Mouse (Mus musculus) frontal cortex, postnatal 36 days (tissue): Measurements from ENCODE around the gene Hist1h4a.
"Not testable (repeated sequence)": the region's sequence is repeated elsewhere in the genome, so short reads cannot be mapped to it uniquely, and the experiment has no call there.

Experiments used
- DNase-seq, 2 experiments: peaks; one replicate each; pipeline ENCODE4 v3.0.0; 2022; ENCODE audit warnings: low spot score in 2 of 2

Hist1h4a gene

GRCm38 (mm10) chr13:23760972-23761864 is at the start of gene Hist1h4a:
Gene Hist1h4a, minus strand, starts transcription at chr13:23761230.
- DNase-seq: peak; percentile 99

DNA sequence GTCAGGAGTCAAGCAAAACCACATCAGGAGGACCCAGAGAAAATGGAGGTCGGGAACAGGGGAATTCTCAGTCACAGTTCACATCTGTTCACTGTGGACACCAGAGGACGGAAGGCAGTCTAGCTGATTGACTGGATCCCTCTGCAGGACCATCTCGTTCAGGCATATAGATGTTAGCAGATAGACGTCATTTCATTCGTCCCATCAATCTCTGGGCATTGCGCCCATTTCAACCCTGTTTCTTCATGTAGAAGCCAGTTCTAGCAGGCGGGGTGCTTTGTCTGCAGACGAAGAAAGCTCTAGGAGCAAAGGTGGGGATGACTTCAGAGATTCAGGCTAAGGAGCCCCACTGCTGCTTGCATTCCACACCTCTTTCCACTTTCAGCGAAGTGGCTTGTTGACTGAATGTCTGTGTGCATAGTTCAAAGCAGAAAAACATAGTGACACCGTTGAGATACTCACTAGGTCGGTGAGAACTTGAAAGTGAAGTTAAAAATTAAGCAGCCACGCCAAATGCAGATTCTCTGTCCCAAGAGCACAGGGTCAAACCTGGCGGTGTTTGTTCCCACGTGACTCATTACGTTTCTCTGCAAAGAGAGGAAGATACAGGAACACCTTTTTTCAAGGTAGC is 45.5 kb upstream of the Hist1h4a start, which contains the start of gene Slc17a2:
Gene Slc17a2 (plus strand): TSS at position 572 of the 631 bp plus-strand sequence.
- DNase-seq: no peak

DNA sequence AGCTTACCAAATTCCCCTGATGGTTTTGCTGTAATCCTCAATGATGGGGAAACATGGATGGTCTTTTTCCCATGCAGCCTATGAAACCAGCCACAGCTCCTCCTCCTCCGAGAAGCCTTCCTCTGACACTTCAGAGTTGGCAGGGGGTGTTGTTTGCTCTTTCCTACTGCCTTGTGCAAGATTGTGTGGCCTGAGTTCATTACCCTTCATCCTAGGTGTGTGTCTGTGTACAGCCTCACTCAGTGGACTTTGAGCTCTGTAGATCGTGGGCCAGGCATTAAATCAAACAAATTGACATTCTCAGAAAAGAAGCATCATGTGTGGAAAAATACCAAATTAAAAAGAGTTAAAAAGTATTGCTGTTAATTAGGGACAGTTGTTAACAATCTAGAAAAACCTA is 43.5 kb upstream of the Hist1h4a start:
- DNase-seq: no peak

GRCm38 (mm10) chr13:23799405-23799804 is 38.4 kb upstream of the Hist1h4a start:
- no peak for DNase-seq

- DNase-seq: peak; percentile 20 to 60
Measured at GRCm38 (mm10) chr13:23792520-23792919, 31.5 kb upstream of the Hist1h4a start.

DNA sequence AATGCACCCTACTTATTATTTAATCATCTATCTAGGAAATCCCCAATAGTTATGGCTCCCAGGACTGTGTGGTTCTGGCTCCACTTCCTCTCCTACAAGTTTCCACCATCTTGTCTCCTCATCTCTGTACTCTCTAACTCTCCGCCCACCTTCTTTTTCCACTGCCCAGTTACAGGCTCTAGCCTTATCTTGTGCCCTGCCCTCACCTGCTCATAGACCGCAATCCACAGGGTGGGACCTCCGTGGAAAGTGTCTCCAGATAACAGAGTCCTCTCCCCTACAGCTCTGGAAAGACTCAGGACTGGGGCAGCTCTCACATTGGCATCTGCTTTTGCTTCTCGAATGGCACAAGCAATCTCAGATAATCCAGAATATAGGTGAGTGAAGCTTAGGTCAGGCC is 18.0 kb upstream of the Hist1h4a start:
- DNase-seq: no peak

DNA sequence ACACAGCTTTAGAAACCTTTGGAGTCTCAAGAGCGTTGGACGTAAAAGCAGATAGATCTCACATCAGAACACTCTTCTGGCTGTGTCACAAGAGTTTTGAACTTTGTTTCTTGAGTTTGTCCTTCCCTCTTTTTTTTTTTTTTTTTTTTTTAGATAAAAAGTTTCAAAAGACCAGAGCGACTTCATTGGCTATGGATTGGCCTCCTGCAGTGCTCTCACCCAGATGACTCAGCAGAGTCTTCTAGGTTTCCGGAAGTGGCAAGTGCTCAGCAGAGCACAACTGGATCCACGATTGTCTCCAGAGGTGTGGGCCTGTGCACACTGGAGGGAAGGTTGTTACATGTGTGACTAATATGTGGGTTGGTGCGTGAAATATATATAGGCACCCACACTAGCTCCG is 17.3 kb upstream of the Hist1h4a start:
- no peak for DNase-seq

DNA sequence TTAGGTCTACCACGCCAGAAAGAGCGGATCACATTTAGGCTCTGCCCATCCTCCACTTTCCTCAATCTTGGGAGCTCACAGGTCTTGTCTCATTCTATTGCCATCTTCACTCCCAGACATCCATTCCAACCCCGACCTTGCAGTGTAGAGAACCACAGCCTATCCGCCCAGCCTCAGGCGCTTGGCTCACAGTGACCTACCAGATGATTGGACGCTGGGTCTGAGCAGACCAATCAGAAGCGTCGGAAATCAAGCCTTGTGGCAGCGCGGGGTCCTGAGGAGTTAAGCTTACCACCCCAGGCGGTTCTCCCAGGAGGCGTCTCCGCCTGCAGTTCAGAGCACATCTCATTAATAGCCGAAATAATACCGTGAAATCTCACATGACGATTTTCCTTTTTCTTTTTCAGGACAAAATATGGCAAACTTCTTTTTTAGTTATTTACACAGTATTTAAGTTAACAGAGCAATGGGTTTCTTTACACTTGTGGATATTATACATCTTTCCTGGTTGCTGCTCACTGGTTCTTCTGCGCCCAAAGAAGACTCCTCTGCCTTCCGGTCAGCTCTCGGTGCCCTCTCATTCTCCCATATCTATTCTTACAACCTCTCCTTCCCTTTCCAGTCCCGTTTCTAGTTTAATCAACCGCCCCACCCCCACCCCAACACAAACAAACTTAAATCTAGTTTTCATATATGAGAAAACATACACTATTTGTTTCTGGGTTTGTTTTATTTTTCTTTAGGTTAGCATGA is 11.7 kb upstream of the Hist1h4a start:
- peak; percentile 44 to 53 for DNase-seq

GRCm38 (mm10) chr13:23769613-23770012 is 8.6 kb upstream of the Hist1h4a start, which contains the start of gene Trim38:
Gene Trim38, plus strand, starts transcription at chr13:23769913.
- DNase-seq: not testable (repeated sequence)

DNA sequence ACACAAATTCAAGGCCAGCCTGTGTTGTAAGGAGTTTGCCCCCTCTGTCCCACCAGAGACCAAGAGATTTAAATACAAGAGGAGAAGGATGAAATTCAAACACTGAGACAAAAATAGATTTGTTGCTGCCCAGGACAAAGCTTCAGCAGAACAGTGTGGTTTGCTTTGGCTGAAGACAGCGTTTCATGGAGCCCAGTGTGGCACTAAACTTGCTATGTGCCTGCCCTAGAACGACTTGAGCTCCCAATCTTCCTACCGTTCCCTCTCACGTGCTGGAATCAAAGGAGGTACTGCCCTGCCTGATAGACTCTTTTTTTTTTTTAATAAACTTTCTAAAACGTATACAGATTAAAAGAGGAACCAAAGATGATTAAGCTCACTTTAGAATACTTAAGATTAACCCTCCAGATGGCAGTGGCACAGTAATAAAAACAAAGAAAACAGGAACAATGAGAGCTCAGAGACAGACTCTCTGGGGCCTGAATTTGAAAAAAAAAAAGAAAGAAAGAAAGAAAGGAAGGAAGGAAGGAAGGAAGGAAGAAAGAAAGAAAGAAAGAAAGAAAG is 7.9 kb upstream of the Hist1h4a start:
- DNase-seq: no peak

DNA sequence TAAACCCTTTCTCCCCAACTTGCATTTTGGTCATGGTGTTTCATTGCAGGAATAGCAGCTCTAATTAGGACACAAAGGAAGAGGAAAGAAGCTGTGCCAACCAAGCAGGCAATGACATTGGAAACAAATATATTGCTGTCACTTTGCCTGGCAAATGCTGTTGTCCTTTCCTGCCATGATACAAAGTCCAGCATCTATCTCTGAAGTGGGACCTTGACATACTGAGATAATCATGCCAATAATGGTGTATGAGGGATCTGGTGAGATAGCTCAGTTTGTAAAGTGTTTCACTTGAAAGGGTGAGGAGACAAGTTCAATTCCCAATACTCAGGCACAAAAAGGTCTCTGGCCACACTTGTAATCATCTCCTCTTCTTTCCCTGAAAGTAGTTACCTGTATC is 5.7 kb upstream of the Hist1h4a start:
- no peak for DNase-seq

DNA sequence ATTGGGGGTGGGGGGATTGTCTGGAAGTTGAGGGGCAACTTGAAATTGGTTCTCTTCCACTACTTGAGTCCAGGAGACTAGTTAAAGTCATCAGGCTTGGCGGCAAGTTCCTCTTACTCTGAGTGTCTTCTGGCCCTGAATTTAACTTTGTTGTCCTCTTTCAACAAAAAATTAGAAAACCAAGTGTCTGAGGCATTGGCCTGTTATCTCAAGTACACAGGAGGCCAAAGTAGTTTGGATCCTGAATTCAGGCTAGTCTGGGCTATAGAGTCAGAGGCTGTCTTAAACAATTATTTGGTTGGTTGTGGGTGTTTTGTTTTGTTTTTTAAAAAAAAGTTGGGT is 4.1 kb upstream of the Hist1h4a start:
- DNase-seq: no peak

DNA sequence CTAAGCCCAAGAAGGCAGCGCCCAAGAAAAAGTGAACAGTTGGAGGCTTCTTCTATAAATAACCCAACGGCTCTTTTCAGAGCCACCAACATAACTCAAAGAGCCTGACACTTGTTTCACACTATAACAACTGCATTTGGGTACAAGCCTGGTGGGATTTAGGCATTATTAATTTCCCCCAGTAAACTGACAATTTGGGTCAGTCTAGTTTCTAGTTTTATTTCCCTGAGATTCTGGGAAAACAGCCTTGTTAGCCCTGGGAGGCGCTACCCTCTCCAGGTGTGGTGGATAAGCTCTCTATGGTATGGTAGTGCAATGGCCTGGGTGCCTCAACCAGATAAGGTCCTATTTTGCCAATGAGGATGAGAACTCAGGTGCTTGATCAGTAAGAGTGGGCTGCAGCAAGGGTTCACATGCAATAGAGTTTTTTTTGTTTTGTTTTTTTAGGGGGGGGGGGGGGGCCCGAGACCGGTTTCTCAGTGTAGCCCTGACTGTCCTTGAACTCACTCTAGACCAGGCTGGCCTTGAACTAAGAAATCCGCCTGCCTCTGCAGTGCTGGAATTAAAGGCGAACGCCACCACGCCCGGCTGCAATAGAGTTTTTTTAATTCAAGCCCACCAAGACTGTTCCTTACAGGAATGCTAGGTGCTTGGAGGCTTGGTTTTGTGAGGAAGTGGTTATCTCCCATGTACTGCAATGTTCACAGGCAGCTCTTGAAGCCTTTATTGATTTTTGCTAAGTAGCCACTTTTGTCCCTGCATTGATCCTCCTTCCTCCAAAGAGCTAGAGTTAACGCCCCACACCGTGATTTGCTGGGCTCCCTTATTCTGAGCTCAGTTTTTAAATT is 3.5 kb upstream of the Hist1h4a start:
- DNase-seq: no peak

DNA sequence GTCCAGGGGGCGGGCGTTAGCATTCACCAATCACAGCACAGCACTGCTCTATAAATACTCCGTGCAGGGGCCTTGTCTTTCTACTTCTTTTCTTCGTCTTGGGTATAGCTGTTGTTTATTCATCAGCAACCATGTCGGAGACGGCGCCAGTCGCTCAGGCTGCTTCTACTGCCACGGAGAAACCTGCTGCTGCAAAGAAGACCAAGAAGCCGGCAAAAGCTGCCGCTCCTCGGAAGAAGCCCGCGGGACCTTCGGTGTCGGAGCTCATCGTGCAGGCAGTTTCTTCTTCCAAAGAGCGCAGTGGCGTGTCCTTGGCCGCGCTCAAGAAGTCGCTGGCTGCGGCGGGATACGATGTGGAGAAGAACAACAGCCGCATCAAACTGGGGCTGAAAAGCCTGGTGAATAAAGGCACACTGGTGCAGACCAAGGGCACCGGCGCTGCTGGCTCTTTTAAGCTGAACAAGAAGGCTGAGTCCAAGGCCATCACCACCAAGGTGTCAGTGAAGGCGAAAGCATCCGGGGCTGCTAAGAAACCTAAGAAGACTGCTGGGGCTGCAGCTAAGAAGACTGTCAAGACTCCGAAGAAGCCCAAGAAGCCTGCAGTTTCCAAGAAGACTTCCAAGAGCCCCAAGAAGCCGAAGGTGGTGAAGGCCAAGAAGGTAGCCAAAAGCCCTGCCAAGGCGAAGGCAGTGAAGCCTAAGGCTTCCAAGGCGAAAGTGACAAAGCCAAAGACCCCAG is 2.7 kb upstream of the Hist1h4a start, which contains the start of gene Hist1h1a:
Gene Hist1h1a (plus strand): TSS at position 81 of the 738 bp plus-strand sequence.
- peak; percentile 81 to 90 for DNase-seq

- DNase-seq: no peak
Measured at GRCm38 (mm10) chr13:23763242-23763585, 2.2 kb upstream of the Hist1h4a start.

GRCm38 (mm10) chr13:23761871-23762821 is 1.1 kb upstream of the Hist1h4a start, which contains the start of gene Hist1h3a:
Gene Hist1h3a, minus strand, starts transcription at chr13:23762386.
- DNase-seq: peak; percentile 58 to 83

DNA sequence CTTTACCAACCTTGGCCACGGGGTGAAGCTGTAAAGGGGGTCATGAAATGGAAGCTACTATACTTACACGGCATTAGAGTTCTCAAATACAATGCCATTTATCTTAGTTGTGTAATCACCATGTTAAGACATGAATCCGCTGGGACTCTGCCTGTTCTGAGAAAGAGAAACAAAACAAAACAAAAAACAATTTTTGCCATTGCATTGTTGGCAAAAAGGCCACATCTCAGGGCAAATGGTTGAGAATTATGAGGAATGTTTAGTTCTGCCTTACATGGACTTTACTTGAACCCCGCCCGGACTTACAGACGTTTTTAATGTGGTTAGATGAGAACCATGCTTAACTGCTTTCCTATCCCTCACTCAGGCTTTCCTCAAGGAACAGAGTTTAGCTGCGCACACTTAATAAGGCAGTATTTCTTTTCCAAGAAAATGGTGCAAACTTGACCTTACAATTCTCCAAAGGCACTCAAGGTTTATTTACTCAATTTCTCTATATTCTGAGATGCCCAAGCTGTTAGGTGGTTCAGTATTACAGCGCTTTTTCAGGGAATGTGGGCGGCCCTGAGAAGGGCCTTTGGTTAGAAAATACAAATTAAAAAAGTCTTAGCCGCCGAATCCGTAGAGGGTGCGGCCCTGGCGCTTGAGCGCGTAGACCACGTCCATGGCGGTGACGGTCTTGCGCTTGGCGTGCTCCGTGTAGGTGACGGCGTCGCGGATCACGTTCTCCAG is 624 bp downstream of the Hist1h4a start:
- no peak for DNase-seq

GRCm38 (mm10) chr13:23759916-23760239 is 1.2 kb downstream of the Hist1h4a start:
- DNase-seq: no peak
